Mouse (Mus musculus): ENCODE data around the gene Bok.
"Not testable (repeated sequence)": the region's sequence is repeated elsewhere in the genome, so short reads cannot be mapped to it uniquely, and the experiment has no call there.

Bok gene

GRCm38 (mm10) chr1:93685401-93686244, at the start of gene Bok:
TSS of gene Bok (plus strand) at chr1:93685660.
- in situ Hi-C loops (cut with MboI, MseI) = no loop called here

GRCm38 (mm10) chr1:93636211-93636897, 49.1 kb upstream of the Bok start:
- in situ Hi-C loops (cut with MboI, MseI) = loop anchor here in 1 of 2 experiments (10.0 kb wide), 1 partner anchor 732 kb away; the partner anchor contains the start of genes Ankmy1 and Dusp28

GRCm38 (mm10) chr1:93641978-93642377, 43.5 kb upstream of the Bok start:
- in situ Hi-C loops (cut with MboI, MseI) = no loop called here

GRCm38 (mm10) chr1:93642692-93643091, 42.8 kb upstream of the Bok start:
- in situ Hi-C loops (cut with MboI, MseI) = no loop called here

- in situ Hi-C loops (cut with MboI, MseI) = loop anchor here in 1 of 2 experiments (5.0 kb wide), 1 partner anchor 68 kb away; no protein-coding TSS in a partner anchor
These were observed 35.8 kb upstream of the Bok start for GRCm38 (mm10) chr1:93649604-93650172.

- in situ Hi-C loops (cut with MboI, MseI) = loop anchor here in 1 of 2 experiments (5.0 kb wide), 1 partner anchor 63 kb away; no protein-coding TSS in a partner anchor
These were observed 31.2 kb upstream of the Bok start for GRCm38 (mm10) chr1:93654275-93654674.

- in situ Hi-C loops (cut with MboI, MseI) = loop anchor here in 1 of 2 experiments (5.0 kb wide), 1 partner anchor 63 kb away; no protein-coding TSS in a partner anchor
These were observed 30.7 kb upstream of the Bok start for GRCm38 (mm10) chr1:93654798-93655197.

DNA sequence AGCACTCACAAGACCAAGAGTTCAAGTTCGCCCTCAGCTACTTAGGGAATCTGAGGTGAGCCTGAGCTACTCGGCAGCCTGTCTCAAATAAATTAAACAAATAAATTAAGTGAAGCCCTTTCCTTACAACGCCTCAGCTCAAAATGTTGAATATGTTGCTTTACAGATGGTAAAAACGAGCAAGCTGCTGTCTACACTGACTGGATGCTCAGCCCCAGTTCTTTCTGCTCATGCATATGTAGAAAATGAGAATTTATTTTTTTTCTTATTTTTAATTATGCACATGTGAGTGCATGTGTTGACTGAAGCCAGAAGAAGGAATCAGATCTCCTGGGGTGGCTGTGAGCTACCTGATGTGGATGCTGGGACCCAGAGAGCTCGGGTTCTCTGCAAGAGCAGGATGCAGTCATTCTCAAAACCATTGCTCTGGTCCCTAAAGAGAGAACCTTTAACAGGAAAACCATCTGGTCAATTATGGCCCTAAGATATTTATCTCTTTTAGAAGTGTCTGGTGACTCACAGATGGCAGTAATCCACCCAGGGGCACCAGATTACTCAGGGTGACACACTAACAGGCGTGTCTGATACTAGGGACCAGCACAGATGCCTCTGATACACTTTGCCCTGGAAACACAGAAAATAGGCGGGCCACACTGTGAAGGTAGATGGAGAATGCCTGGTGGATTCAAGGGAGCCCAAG, 29.0 kb upstream of the Bok start:
- in situ Hi-C loops (cut with MboI, MseI) = no loop called here

DNA sequence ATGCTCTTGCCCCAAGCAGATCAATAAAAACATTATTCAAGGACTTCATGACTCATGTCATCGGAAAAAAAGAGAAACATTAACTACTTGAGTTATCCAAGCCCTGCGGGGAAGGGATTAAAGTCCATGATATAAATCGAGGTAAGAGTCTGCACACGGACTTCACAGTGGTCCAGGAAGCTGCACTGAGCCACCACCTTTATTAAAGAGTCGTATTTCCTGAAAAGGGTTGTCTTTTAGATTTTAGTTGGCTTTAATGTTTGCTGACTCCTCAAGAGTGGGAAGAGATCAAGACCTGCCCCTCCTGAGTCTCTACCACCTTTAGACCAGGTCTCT, 28.5 kb upstream of the Bok start:
- in situ Hi-C loops (cut with MboI, MseI) = no loop called here

- in situ Hi-C loops (cut with MboI, MseI) = not testable (repeated sequence)
These were observed 26.9 kb upstream of the Bok start, which contains the start of gene Stk25 for GRCm38 (mm10) chr1:93658559-93658958. TSS of gene Stk25 (minus strand) at chr1:93658659.

GRCm38 (mm10) chr1:93667760-93668400, 17.6 kb upstream of the Bok start:
- in situ Hi-C loops (cut with MboI, MseI) = no loop called here

DNA sequence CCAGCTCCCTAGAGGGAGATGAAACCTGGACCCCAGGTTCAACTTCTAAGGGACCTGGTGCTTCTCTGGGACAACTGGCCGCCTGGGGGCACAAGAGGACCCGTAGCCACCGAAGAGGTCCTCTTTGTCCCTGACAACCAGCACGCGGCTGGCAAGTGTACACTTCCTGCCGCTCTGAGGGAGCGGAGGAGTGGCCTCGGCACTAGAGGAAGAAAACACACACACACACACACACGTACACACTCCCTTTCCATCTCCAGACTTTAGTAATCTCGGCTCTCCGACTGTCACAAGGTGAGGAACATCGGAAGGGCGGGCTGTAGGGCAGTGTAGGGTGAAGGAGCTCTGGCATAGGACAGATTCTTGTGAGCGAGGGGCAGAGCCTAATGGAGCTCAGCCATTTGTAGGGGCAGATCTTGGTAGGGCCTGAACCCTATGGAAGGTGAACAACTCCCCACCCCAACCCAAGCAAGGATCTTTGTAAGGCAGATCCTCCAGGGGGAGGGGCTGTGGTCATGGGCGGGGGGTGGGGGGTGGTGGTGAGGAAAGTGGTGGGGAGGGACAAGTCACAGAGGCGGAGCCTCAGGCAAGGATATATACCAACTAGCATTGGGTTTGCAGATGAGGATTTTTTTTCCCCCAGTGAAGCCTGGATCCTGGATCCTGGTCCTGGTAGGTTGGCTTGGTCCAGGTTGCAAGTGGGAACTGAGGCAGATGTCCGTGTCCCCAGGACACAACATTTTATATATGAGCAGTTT, 16.5 kb upstream of the Bok start:
- in situ Hi-C loops (cut with MboI, MseI) = no loop called here

DNA sequence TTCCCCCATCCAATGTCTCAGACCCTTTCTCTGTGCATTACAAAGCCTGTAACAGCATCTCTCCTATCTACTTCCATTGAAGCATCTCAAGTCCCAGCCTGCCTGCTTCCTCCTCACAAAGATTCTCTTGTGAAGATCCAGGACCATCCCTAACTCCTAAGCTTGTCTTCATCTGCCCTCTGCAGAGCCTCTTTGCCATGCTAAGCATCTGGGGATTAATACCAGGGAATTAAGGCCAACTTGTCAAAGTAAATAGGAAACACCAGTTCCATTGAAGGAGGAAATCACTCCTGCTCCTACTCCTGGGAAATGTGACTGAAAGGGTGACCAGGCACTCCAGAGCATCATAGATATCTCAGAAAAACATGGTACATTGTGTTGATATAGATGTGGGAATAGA, 15.5 kb upstream of the Bok start:
- in situ Hi-C loops (cut with MboI, MseI) = loop anchor here in 1 of 2 experiments (5.0 kb wide), 1 partner anchor 57 kb away; no protein-coding TSS in a partner anchor

GRCm38 (mm10) chr1:93672682-93673081, 12.8 kb upstream of the Bok start:
- in situ Hi-C loops (cut with MboI, MseI) = loop anchor here in 1 of 2 experiments (5.0 kb wide), 1 partner anchor 55 kb away; no protein-coding TSS in a partner anchor

DNA sequence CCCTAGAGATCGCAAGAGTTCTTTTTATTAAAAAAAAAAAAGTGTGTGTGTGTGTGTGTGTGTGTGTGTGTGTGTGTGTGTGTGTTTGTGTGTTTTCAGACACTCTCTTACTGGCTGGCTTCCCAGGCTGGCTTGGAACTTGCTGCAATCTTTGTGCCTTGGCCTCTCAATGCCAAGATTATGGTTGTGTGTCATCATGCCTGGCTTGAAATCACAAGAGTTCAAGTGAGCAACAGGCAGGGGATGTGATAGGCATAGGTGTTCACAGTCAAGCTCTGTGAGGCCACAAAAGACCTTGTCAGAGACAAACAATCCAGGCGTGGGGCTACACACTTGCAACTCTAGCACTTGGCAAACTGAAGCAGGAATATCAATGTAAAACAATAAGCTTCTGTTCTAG, 7.1 kb upstream of the Bok start:
- in situ Hi-C loops (cut with MboI, MseI) = no loop called here

DNA sequence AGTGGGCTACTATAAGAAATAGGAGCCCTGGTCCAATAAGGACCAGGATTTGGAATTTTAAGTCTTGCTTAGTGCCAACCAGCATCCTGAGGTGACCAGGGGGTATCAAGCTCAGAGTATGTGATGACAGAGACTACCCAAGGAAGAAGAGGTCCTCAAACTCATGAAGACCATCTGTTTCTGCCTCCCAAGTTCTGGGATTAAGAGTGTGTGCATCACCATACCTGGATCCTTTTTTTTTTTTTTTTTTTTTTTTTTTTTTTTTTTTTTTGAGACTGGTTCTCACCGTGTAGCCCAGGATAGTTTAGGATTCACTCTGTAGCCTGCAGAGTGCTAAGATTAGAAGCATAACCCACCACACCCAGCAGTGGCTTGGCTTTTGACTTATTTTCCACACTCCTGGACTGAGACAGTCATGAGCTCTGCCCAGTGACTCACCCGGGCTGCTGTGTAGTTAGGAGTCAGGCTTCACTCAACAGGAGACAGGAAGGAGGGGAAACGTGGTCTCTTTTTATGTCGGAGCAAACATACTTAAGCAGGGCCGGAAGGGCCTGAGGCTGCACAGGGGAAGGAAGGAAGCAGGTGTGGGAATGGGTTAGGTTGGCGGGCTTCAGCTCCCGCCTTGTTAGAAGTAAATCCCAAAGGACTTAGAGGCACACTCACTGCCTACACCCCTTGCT, 5.4 kb upstream of the Bok start:
- in situ Hi-C loops (cut with MboI, MseI) = no loop called here

GRCm38 (mm10) chr1:93686245-93686960, 943 bp downstream of the Bok start:
- in situ Hi-C loops (cut with MboI, MseI) = no loop called here

DNA sequence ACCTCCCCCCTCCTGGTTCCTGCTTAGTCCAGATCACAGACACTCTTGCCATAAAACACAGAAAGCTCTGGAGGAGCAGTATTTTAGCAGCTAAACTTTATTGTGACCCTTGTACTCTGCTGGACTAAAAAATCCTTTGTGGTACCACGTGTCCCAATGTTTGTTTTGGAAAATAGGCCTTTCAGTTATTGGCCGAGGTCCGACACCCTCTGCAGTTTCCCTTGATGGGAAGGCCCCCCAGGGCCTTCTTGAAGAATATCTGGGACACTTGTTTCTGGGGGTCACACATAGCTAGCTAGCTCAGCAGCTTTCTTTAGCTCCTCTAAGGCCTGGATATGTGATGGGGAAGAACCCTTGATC, 1.5 kb downstream of the Bok start:
- in situ Hi-C loops (cut with MboI, MseI) = no loop called here

GRCm38 (mm10) chr1:93688154-93688553, 2.7 kb downstream of the Bok start:
- in situ Hi-C loops (cut with MboI, MseI) = no loop called here
